Mouse (Mus musculus) cerebellum, postnatal 4 days (tissue): ENCODE measurements around the gene Pole.
A peak's percentile ranks its signal among the peaks of the same experiment; 100 is the strongest.

Experiments used
- DNase-seq, 2 experiments: peaks; one replicate each; pipeline ENCODE4 v3.0.0; 2022; ENCODE audit warnings: low spot score in 2 of 2, mixed read lengths in 1 of 2

Pole gene

DNA sequence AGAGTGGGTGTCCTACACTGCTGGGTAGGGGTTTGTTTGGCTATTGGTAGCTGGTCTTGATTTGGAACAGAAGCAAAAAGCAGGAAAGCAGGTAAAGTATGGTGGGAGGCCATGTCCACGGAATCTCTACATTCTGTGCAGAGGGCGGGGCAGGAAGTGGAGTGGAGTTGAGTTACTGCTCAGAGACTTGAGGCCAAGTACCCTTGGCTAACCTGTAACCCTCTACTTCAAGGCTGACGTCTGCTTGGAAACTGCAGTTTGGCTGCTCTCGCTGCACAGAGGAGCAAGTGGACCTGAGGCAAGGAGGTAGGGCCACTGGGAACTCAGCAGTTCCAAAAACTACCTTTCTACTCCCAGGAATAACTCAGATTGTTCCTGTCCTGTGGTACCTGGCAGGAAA lies 58.4 kb downstream of the Pole start, which contains the start of gene Lrcol1:
Lrcol1 (plus strand) TSS at position 207 of the 400 bp plus-strand sequence.
- DNase-seq, result no peak

DNA sequence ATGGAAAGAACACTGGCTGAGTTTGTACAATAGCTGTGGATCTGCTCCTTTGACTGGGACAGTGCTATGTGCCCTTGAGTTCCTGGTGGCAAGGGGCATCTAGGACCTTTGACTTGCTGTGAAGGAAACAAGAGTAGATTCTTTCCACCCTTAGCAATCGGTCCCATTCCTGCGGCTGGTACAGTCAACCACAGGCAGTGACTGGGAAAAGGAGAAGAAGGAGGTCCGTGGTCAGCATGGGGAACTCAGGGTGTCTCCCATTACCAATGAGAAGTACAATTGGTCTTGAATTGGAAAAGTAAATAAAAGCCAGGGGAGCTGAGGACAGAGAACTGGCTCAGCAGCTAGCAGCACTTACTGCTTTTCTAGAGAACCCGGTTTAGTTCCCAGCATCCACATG lies 59.4 kb downstream of the Pole start:
- DNase-seq, result no peak

DNA sequence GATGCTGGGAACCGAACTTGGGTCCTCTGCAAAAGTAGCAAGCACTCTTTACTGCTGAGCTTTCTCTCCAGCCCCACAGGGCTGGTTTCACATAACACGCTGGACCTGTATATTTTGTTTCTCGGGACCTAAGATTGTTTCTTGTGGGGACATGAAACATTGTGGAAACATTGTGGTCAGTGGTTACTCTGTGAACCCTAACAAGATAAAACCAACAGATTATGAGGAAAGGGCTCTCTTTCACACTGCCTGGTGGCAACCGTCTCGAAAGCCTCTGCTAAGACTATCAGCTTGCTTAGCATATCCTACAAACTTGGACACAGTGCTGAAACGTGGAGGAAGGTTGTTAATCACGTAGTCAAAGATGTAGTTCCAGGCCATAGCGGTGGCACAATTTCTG lies 60.9 kb downstream of the Pole start:
- DNase-seq, result no peak

- peak in 1 of 2 experiments; percentile 48 for DNase-seq
Observed at GRCm38 (mm10) chr5:110354716-110355115, 68.6 kb downstream of the Pole start.

GRCm38 (mm10) chr5:110357531-110358179 lies 71.5 kb downstream of the Pole start:
- DNase-seq, result peak; percentile 79 to 90

- no peak for DNase-seq
Observed at GRCm38 (mm10) chr5:110361465-110361864, 75.4 kb downstream of the Pole start.

- no peak for DNase-seq
Observed at GRCm38 (mm10) chr5:110362813-110363178, 76.7 kb downstream of the Pole start.

DNA sequence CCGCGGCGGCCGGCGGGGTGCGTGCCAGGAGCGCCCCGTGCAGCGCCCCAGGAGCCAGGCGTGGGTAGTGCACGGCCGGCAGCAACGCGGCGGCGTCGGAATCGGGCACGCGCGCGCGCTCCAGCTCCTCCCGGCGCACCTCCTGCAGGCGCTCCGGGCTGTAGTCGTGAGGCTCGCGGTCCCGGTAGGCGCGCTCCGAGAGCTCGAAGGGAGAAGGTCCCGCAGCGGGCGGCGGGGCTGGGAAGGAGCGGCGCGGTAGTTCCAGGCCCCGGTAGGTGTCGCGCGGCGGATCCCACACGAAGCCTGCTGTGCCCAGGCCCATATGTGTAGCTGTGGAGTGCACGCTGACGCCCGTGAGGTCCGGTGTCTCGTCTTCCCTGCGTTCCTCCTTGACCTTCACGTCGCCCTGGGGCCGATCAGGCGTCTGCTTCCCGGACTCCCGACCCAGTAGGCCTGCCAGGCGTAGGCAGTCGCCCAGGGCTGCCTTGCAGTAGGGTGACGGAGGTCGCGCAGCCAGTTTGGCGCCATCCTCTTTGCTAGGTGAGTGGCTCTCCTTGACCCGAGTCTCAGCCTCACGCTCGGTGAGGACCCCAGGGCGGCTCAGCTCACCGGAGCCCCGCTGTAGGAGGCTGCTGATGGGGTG lies 77.2 kb downstream of the Pole start:
- peak; percentile 49 to 70 for DNase-seq

DNA sequence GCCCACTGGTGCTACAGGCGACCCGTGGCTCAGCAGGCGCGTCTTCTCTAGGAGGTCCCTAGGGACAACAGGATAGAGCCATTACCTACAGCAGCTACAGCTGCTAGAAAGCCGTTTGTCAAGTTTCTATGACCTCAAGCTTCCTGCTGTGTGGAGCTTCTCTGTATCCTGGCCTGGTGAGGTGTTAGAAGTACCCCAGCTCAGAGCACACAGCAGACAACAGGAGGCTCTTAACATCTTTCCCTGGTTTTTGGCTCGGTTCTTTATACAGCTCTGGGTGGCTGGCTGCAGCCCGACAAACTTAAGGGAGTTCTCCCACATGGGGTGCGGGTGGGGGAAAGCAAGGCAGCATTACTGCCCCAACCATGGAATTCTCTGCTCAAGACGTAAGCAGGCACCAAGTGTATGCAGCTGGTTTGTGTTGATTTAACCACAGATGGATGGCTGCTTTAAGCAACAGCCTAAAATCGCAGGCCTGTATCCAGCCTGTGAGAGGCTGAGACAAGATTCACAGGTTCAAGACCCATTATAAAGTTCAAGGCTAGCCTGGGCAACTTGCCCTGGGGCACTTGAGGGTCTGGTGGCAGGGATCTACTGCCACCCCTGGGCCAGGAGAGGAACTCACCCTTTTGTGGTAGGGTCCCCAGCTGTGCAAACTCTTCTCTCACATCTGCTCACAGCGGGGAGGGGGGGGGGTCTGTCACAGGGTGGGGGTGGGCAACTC lies 77.9 kb downstream of the Pole start:
- no peak for DNase-seq

DNA sequence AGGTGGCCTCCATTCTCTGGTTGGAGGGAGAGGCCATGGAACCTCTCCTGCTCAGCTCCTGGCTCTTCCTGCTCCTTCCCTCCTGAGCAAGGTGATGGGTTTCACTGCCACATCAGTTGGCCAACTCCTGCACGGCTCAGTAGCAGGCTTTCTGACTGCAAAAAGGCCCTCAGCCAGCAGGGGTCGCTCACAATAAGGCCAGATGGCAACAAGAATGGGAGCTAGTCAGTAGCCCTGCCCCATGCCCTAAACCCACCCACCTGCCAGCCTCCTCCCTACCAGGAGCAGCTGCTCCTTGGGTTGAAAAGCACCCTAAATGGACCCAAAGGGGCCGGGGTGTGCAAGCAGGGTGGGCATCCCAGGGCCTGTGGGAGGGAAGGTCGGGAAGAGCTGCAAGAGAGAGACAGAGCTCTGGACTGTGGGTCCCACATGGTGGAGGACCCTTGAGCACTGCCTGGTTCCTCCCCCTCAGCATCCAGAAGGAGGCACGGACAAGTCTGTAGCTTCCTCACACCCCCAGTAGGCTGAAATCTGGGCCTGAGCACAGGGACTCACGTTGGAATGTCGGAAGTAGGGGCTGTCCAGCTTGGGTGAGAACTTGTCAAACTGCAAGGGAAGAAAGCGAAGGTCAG lies 90.8 kb downstream of the Pole start:
- DNase-seq, result peak; percentile 64 to 85

DNA sequence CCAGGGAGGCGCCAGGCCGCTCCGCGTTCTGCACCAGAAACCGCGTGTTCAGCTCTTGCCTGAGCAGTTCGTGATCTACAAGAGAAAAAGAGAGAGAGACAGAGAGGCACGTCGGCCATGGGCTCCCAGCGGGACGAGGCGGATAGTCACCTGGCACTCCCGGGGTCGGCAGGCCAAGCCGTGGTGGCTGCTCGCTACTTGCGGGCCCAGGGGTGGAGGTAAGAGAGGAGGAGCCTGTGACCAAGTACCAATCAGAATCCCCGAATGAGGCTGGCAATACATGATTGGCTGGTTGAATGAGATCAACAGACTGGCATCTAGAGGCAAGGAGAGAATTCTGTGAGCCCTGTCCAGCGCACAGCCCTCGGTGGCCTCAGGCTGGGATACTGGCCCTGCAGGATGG lies 92.1 kb downstream of the Pole start:
- DNase-seq, result no peak

GRCm38 (mm10) chr5:110379086-110379485 lies 93.0 kb downstream of the Pole start:
- DNase-seq, result no peak

- no peak for DNase-seq
Observed at GRCm38 (mm10) chr5:110379823-110380222, 93.7 kb downstream of the Pole start.

DNA sequence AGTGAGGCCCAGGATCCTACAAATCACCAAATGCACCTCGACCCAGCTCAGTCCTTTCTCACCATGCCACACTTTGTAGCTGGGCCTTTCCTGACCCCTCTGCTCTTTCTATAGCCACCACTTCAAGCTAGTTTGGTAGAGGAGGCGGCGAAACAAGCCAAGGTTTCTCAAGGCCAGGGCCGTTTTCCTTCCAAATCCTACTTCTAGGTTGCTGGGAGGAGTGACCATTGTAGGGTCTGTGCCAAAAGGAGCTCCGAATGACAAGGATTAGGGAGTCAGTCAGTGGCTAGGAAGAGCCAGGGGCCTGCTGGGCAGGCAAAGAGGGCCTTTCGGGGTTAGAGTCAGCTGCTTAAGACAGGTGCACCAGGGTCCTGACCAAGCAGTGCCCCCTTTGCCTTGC lies 98.4 kb downstream of the Pole start:
- DNase-seq, result no peak

GRCm38 (mm10) chr5:110385263-110385662 lies 99.2 kb downstream of the Pole start:
- no peak for DNase-seq

GRCm38 (mm10) chr5:110386371-110387330 lies 100.5 kb downstream of the Pole start:
- peak; percentile 38 to 68 for DNase-seq
